Mouse (Mus musculus) megakaryocyte progenitor cell, adult 5-6 weeks (primary cell): ENCODE data around the gene Igfbp1. TPM values are rescaled to one million over a fixed set of nuclear protein-coding genes. Genes with fewer than 3 reads are reported as not detected.

Source experiments
- ATAC-seq: replicated peaks from 2 replicates; pipeline ENCODE4 v1.8.0; 2016; ENCODE audit warnings: mild to moderate bottlenecking, moderate TSS enrichment, inconsistent platforms; ENCODE audit not compliant: poor library complexity
- total RNA-seq, 2 experiments: library from RNA; stranded (forward) in 1 of 2; stranded (reverse) in 1 of 2; fragments of 157-497, 149-512 nt in 1 of 2; fragments of 200-1000 nt in 1 of 2; gene quantifications; 2 replicates each; pipeline versions ENCODE4 v1.2.3 to v1.2.4; 2015 to 2017

Gene Igfbp1
- not detected in 2 replicates for total RNA-seq (2015)
- not detected in 2 replicates for total RNA-seq (2017)

DNA sequence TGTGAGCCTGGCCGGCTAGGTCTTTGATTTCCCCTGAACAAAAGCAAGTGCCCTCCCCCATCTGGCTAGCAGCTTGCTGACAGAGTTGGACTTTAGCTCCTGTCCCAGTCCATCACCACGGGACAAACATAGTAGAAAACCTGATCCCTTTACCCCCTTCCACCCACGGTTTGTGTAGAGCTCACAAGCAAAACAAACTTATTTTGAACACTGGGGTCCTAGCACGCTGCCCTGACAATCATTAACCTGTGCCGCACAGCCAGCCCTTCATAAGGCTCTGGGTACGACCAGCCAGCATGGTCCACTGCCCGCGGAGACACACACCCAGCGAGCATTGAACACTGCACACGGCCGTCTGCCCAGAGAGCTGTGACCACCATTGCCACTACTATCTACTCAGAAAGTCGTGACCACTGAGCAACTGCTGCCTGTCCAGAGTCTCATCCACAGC lies at the start of gene Igfbp1:
Igfbp1 (plus strand) TSS at position 292 of the 451 bp plus-strand sequence.
- ATAC-seq = no peak

DNA sequence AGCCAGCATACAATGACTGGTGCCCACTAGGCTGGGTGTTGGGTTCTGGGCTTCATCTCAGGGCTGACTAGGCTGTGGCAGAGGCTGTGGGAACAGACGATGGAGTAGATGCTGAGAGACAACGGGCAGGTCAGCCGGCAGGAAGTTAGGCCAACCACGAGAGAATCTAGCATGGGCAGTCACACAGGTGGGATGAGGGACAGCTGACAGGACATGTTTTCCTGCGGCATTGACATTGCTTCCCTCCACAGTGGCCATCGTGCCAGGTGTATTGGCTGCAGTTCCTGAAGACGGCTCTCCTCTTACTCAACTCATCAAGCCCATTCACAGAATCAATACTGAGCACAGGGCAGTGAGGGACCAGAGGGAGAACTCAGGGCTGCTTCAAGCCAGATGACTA lies 49.6 kb upstream of the Igfbp1 start:
- ATAC-seq = no peak

GRCm38 (mm10) chr11:7149471-7149870 lies 48.1 kb upstream of the Igfbp1 start:
- ATAC-seq = no peak

DNA sequence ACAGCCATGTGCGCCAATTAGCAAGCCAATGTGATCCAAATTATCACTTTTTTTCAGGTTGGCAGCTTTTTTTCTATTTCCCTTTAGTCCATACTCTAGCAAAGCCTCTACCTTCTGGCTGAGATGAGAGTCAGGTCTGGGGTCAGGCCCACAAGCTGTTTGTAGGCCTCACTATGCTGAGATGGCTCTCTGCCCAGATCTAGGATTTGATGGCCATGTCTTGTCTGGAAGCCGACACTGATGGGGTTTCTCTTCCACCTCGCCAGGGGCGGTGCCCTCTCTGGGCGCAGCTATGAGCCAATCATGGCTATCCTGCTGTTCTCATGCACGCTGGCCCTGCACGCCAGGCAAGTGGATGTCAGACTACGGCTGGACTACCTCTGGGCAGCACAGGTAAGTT lies 47.1 kb upstream of the Igfbp1 start:
- no peak for ATAC-seq

DNA sequence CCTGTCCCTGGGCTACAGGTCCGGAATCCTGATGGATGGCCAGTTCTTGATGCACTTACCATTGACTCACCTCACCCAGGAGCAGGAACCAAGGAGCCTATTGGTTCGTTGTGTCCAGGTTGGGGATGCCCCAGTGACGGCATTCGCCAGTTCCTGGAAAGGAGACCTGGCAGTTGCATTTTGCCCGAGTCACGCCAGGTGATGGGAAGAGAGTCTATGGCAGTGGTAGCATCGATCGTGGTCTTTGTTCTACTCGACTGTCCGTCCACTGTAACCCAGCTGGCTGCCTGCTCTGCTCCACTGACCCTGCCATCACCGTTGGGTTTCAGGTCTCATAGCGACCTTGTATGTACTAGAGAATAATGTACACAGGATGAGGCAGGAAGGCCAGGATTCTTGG lies 45.2 kb upstream of the Igfbp1 start:
- no peak for ATAC-seq

DNA sequence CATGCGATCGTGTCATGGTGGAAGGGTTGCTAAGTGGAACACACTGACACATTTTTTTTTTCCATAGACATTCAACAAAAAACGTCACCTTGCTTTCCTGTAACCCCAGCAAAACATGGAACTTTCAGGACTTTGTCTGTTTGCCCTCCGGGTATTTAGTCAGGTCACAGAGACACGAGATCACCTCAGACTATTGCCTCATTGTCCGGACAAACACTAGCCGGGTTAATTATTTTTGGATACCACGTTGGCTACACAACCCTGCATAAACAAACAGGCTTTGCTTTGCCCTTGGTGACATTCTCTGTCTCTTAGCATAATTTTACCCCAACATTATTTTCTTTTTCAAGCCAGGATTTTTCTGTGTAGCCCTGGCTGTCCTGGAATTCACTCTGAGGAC lies 44.5 kb upstream of the Igfbp1 start:
- ATAC-seq = no peak

- ATAC-seq = no peak
Observed at GRCm38 (mm10) chr11:7156427-7156826, 41.2 kb upstream of the Igfbp1 start.

DNA sequence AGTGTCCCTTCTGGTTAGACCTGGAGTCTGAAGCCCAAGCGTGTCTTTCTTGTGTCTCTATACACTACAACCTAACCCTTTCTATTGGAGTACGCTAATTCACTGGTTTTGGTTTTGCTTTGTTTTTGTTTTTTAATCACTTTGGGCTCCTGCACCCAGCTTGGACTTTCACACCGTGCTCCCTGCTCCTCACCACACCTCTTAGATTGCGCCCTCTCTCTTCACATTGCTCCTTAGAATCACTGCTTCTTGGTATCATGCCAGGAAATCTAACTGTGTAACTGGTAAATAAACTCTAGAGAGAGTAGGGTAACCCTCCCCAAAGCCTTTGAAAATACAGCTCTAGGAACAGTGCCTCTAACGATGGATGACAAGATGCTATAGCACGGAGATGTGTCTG lies 39.4 kb upstream of the Igfbp1 start:
- no peak for ATAC-seq

GRCm38 (mm10) chr11:7160146-7160545 lies 37.4 kb upstream of the Igfbp1 start:
- ATAC-seq = no peak

- ATAC-seq = no peak
Observed at GRCm38 (mm10) chr11:7160637-7161101, 36.9 kb upstream of the Igfbp1 start.

DNA sequence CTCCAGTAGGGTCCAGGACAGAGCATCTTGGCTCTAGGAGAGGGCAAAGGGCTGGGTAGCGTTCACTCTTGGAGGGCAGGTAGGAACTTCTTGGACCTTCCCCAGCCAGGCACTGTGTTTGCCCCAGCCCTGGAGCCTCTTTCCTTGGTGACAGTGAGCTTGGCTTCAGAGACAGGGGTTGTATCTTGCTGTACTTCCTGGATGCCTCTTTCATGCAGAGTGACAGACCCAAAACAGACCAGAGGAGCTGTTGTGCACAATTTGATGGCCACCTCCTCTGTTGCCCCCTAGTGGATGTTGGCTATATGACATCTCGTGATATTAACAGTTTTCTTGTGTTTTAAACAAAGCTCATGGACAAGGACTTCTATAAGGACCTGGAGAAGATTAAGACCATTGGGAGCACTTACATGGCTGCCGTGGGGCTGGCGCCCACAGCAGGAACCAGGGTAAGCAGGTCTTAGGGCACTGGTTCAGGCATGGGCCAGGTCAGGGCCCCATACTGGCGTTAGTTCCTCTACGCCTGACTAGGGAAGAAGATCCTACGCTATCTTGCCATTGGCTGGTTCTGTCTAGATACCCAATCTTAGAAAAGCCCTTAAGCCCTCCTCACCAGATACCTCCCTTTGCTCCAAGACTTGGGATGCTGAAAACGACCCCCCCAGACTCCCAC lies 35.9 kb upstream of the Igfbp1 start:
- peak; percentile 65 for ATAC-seq

DNA sequence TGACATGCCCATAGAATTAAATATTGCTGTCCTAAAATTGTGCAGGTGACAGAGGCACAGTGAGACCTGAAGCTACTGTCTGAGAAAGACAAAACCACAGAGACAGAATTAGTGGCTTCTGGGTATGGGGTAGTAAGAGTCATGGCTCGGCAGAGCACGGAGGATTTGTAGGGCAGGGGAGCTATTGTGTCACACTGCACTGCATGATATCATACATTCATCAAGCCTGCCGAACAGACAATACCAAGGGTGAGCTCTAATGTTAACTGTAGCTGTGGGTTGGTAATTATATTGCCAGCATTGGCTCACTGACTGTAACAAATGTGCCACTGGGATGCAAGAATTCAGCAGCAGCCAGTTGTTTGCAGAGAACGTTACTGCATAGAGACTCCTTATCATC lies 33.2 kb upstream of the Igfbp1 start:
- no peak for ATAC-seq

DNA sequence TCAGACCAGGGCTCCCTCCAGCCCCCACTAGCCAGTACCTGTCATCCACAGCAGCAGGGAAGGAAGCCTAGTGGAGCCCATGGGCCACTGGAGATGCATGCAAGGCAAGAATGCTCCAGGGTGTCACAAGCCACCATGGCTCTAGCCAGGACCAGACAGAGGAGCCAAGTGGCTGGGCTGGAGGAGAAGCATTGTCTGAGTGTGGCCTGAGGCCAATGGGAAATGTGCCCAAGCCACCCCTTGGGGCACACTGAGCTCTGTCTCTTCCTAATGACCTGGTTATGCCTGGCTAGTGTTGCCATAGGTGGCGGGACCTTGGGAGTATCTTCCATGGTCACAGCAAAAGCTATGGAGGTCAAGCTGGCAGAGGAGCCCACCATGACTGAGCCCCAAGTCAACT lies 27.9 kb upstream of the Igfbp1 start:
- no peak for ATAC-seq

GRCm38 (mm10) chr11:7173664-7174063 lies 23.9 kb upstream of the Igfbp1 start:
- ATAC-seq = no peak

GRCm38 (mm10) chr11:7178724-7179123 lies 18.9 kb upstream of the Igfbp1 start:
- no peak for ATAC-seq

GRCm38 (mm10) chr11:7179276-7179675 lies 18.3 kb upstream of the Igfbp1 start:
- ATAC-seq = no peak

DNA sequence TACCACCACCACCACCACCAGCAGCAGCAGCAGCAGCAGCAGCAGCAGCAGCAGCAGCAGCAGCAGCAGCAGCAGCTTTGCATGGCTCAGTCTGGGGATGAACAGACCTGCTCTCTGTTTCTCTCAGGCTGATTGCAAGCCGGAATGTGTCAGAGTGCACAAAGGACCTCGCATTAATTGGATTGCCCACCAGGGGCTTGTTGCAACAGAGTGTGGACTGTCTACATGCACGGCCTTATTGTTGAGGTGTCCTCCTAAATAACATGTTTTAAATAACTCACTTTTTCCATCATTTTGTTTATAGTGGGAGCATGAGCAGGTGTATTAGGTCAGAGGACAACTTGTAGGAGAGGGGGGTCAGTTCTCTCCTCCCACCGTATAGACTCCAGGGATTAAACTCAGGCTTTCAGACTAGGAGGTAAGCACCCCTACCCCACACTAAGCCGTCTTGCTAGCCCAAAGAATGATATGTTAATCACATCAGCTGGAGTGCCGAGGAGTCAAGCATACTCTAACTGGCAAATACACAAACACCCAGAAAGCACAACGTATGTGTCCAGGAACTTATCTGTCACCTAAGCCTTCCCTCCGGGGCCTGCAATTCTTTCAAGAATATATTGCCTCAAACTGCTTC lies 15.1 kb upstream of the Igfbp1 start:
- no peak for ATAC-seq

GRCm38 (mm10) chr11:7184420-7184819 lies 13.2 kb upstream of the Igfbp1 start:
- no peak for ATAC-seq

- ATAC-seq = no peak
Observed at GRCm38 (mm10) chr11:7187472-7187871, 10.1 kb upstream of the Igfbp1 start.

DNA sequence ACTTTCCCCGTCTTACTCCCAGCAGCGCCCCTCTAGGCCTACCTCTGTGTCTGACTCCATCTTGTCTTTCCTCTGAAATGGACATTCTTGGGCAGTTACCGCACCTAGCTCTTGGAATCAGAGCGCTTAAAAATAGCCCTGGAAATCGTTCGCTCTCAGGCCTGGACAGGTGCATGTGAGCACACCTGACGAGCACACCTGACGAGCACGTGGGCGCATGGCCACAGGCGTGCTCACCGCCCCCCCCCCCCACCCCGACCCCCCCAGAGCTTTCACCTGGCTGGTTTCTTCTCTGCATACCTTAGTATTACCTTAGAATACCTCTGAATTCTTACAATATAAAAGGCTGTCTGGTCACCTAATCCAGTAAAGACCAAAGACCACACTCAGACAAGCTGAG lies 9.1 kb upstream of the Igfbp1 start, which contains the start of gene Gm11985:
Gm11985 (minus strand) TSS at position 101 of the 400 bp plus-strand sequence.
- no peak for ATAC-seq

GRCm38 (mm10) chr11:7192710-7193109 lies 4.9 kb upstream of the Igfbp1 start:
- ATAC-seq = no peak

DNA sequence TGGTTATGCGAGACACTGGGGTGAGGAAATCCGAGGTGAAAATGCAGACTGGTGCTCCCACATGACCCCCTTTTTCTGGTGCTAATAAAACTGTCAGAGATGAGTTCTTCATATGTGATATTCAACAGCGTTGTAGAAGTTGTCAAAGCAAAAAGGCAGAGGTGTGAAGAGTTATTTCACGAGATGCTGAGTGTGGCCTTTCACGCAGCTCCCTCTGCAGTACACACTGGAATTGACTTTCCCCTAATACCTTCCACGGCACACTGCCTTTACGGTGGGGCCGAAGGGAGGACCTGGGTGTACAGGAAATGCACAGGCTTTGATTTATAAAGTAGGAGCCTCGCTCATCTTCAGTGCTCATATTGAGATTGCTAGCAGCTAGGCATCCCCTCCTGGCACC lies 4.4 kb upstream of the Igfbp1 start:
- ATAC-seq = no peak
